Mouse (Mus musculus) heart, postnatal 25 days (tissue): ENCODE measurements around the gene Cdc16. TPM values are rescaled to one million over a fixed set of nuclear protein-coding genes. Genes with fewer than 3 reads are reported as not detected.

Experiments used
- DNase-seq: peaks from one replicate; pipeline ENCODE4 v3.0.0; 2022; ENCODE audit warnings: low spot score
- intact Hi-C: fragments of 180-260 bp; cut with DNase I; formaldehyde crosslinking; loops from one replicate; pipeline ENCODE4 v1.15.1; 2025
- total RNA-seq, 2 experiments: library from RNA; stranded (reverse); gene quantifications; 2 replicates each; pipeline ENCODE4 v1.2.3; 2021

Cdc16 gene
- total RNA-seq, 2 experiments from 2014 or later, result 29.0 to 31.6 TPM

DNA sequence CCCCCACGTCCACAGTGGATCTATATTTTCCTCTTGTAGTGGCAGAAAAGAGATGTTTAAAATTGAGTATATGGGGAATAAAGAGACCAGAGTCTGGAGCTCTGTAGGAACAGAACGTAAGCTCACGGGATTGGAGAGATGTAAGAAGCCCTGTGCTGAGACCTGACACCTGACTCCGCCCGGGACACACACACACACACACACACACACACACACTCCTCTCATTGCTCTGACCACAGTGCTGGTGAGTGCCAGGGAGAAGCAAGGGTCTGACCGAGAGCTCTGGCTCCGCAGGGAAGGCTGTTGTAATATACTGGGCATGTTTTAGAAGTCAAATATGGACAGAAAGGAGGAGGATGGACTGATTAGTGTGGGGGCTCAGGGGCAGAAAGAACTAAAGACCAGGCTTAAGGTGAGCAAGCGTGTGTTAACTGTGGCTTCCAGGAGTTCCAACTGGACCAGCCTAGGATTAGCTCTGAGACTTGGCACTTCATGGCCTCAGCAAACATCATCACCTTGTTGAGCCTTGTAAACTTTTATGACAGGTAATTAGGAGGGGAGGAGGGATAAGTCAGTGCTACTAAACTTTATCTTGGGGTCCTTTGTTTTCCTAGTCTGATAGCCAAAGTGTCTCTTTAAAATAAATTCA lies 35.7 kb downstream of the Cdc16 start:
- intact Hi-C loops, result no loop called here
- DNase-seq, result no peak

GRCm38 (mm10) chr8:13793746-13794101 lies 36.2 kb downstream of the Cdc16 start:
- intact Hi-C loops, result no loop called here
- DNase-seq, result no peak

DNA sequence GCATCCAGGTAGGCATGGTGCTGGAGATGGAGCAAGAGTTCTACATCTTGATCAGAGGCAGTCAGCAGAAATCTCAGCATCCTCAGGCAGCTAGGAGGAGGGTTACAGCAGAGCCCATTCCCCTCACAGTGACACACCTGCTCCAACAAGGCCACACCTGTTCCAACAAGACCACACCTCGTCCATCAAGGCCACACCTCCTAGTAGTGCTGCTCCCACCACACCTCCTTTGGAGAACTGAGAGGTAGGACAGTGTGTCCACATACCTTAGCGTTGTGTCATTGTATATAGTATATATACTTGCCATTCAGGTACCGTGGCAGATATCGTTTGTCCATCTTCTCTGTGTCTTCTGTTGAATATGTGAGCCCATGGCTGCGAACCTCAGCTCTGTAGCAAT lies 40.2 kb downstream of the Cdc16 start:
- DNase-seq, result no peak
- intact Hi-C loops, result no loop called here

DNA sequence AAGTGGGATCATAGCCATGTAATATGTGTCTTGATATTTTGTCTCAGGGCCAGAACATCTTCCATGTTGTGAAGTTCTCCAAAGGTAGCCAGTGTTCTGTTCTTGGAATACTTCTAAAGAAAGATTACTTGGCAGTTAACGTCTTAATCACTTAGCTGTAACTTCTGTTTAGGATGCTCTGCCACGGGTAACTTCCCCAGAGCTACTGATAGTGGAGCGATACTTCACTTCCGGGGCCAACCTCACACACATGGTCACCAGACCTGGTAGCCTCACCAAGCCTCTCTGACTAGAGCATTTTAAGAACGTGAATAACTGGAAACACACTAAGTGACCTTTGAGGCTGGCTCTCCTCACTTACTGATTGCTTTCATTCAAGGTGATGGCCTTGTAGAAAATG lies 42.1 kb downstream of the Cdc16 start:
- no peak for DNase-seq
- intact Hi-C loops, result no loop called here

- intact Hi-C loops, result no loop called here
- DNase-seq, result no peak
Observed at GRCm38 (mm10) chr8:13828598-13829172, 71.2 kb downstream of the Cdc16 start.

Other genes with a start within 250 kb of the Cdc16 start
- gene 1700029H14Rik, start 195.2 kb upstream of the Cdc16 start, total RNA-seq, result not detected
- 10 to 100 TPM; 14.8 to 19.8 TPM for gene Rasa3, start 80.1 kb upstream of the Cdc16 start, total RNA-seq
- not detected for gene Cfap97d2, start 51.8 kb upstream of the Cdc16 start, total RNA-seq
- 10 to 100 TPM in 1 of 2 experiments, 1 to 10 TPM in 1; 8.6 to 10.4 TPM for gene Upf3a, start 27.9 kb downstream of the Cdc16 start, total RNA-seq
- not detected for gene AF366264, start 80.7 kb downstream of the Cdc16 start, total RNA-seq
- gene Champ1, start 112.0 kb downstream of the Cdc16 start, total RNA-seq, result 1 to 10 TPM; 7.2 to 7.3 TPM
- gene Coprs, start 132.6 kb downstream of the Cdc16 start, total RNA-seq, result 10 to 100 TPM; 15.2 to 15.8 TPM